19 mouse cellular contexts compared by ENCODE assay signal in the genomic region with DNA sequence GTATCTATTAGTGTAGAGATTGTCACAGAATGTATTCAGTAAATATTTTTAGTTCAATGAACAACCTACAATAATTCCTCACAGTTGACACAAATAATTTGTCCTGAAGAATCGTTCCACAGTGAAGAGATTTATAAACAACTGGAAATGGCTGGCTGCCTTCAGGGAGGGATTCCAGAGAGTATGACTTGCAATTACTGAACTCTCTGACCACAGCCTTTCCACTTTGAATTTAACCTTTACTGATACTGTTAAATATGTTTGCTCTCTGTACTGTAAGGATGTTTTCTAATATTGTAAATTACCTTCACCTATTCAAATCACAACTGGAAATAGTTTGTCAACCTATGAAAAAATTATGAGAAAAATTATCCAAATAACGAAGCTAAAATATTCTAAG.
A peak's percentile ranks its signal among the peaks of the same experiment; 100 is the strongest.
DNase-seq lines count a peak whose midpoint lies in the region; ATAC-seq lines count a peak whose summit lies in the region.
"Had no signal": no experiment of that assay in that cellular context is flagged by ENCODE, and none has a peak within 500 bp of the region (broad histone marks: within the 10 kb centered on the region; RNA-seq: fewer than 3 reads in every experiment).

No protein-coding gene starts in this region.

- no peak overlapping the region for H3K4me2 ChIP-seq in hindbrain, embryonic 14.5 days (replicated peaks)
- H3K4me2 ChIP-seq: forebrain, embryonic 15.5 days; hindbrain, embryonic 15.5 days; stomach, embryonic 15.5 days had no signal

- WGBS in hindbrain, embryonic 14.5 days: 81% methylated on average over 2 of the region's 2 CpGs

- H3K4me3 ChIP-seq in hindbrain, embryonic 14.5 days (replicated peaks; ENCODE audit: low read length): no peak overlapping the region
- H3K4me3 ChIP-seq: erythroblast, embryonic 14.5 days; forebrain, embryonic 15.5 days; hindbrain, embryonic 15.5 days; megakaryocyte, embryonic 14.5 days; stomach, embryonic 15.5 days had no signal

- intact Hi-C loops in gastrocnemius, postnatal 14 days (cut with DNase I; ENCODE audit: low total_unique reads): no loop called here

- H3K36me3 ChIP-seq in hindbrain, embryonic 14.5 days (replicated peaks; ENCODE audit: control insufficient read depth, insufficient read depth): no peaks in the 10 kb centered on the region
- H3K36me3 ChIP-seq: forebrain, embryonic 15.5 days; hindbrain, embryonic 15.5 days; stomach, embryonic 15.5 days had no signal

- H3K9ac ChIP-seq in hindbrain, embryonic 14.5 days: no peak overlapping the region
- H3K9ac ChIP-seq: forebrain, embryonic 15.5 days; hindbrain, embryonic 15.5 days; liver, postnatal 0 days; stomach, embryonic 15.5 days had no signal

- peak; percentile 61 for DNase-seq in gastrocnemius, adult 18-20 months (ENCODE audit: low spot score)
- no peak for DNase-seq in gastrocnemius, postnatal 4 days (ENCODE audit: low spot score in 2 of 2)
- DNase-seq in kidney, postnatal 36 days: peak; percentile 4 to 9
- DNase-seq in kidney, adult 9 months: no peak
- DNase-seq in 3T3-L1 (ENCODE audit: low read depth, low spot score): peak; percentile 57
- peak; percentile 48 for DNase-seq in gastrocnemius, postnatal 14 days
- no peak for DNase-seq in hindbrain, embryonic 14.5 days (ENCODE audit: low spot score)
- DNase-seq in thymus, adult 18-20 months: no peak
- DNase-seq: adrenal gland, postnatal 14 days; cerebellum, adult 18-20 months; liver, postnatal 0 days; spleen, adult 18-20 months; thymus, postnatal 14 days had no signal

- H3K9me3 ChIP-seq in hindbrain, embryonic 14.5 days (ENCODE audit: control insufficient read depth, low read length): no peaks in the 10 kb centered on the region
- H3K9me3 ChIP-seq: forebrain, embryonic 15.5 days; hindbrain, embryonic 15.5 days; megakaryocyte, embryonic 14.5 days; stomach, embryonic 15.5 days had no signal

- no peaks in the 10 kb centered on the region for H3K27me3 ChIP-seq in hindbrain, embryonic 14.5 days (ENCODE audit: control insufficient read depth, insufficient read depth, low read length)
- H3K27me3 ChIP-seq: forebrain, embryonic 15.5 days; hindbrain, embryonic 15.5 days; megakaryocyte, embryonic 14.5 days; stomach, embryonic 15.5 days had no signal

- H3K27ac ChIP-seq in hindbrain, embryonic 14.5 days: no peak overlapping the region
- H3K27ac ChIP-seq: forebrain, embryonic 15.5 days; hindbrain, embryonic 15.5 days; stomach, embryonic 15.5 days had no signal

- H3K4me1 ChIP-seq in hindbrain, embryonic 14.5 days (replicated peaks; ENCODE audit: control insufficient read depth, insufficient read depth, low read length): no peaks in the 10 kb centered on the region
- H3K4me1 ChIP-seq: forebrain, embryonic 15.5 days; hindbrain, embryonic 15.5 days; megakaryocyte, embryonic 14.5 days; stomach, embryonic 15.5 days had no signal

- no peak for ATAC-seq in hindbrain, embryonic 14.5 days (ENCODE audit: low FRiP score)
- ATAC-seq: forebrain, embryonic 15.5 days; intestine, postnatal 0 days; liver, postnatal 0 days had no signal

Comparison
In these comparisons a context has a peak if more than half of its experiments do, and no peak if none do; other contexts are left out.
1. DNase-seq: peak in gastrocnemius, adult 18-20 months (single experiment), kidney, postnatal 36 days (2 of 2), 3T3-L1 (single experiment) and gastrocnemius, postnatal 14 days (single experiment); none in gastrocnemius, postnatal 4 days (0 of 2), kidney, adult 9 months (single experiment), hindbrain, embryonic 14.5 days (single experiment) and thymus, adult 18-20 months (0 of 2).